Mouse (Mus musculus): ENCODE measurements around the gene Tsen34. TPM values are rescaled to one million over a fixed set of nuclear protein-coding genes. Genes with fewer than 3 reads are reported as not detected.
A peak's percentile ranks its signal among the peaks of the same experiment; 100 is the strongest.

Tsen34 gene
- 17.0 to 28.1 TPM (median 19.7 TPM) in 3 replicates for total RNA-seq (2017)

- no peak for ATAC-seq (replicated peaks; ENCODE audit: insufficient number of reproducible peaks, low FRiP score, low TSS enrichment, poor library complexity, severe bottlenecking)
These were observed at the start of gene Tsen34 for GRCm38 (mm10) chr7:3692382-3692986. Gene Tsen34 (plus strand): TSS chr7:3692863.

GRCm38 (mm10) chr7:3643412-3643811 lies 49.3 kb upstream of the Tsen34 start:
- no peak for ATAC-seq (replicated peaks; ENCODE audit: insufficient number of reproducible peaks, low FRiP score, low TSS enrichment, poor library complexity, severe bottlenecking)

- ATAC-seq (replicated peaks; ENCODE audit: insufficient number of reproducible peaks, low FRiP score, low TSS enrichment, poor library complexity, severe bottlenecking), result no peak
These were observed 48.8 kb upstream of the Tsen34 start for GRCm38 (mm10) chr7:3643843-3644242.

GRCm38 (mm10) chr7:3644348-3644671 lies 48.4 kb upstream of the Tsen34 start:
- ATAC-seq (replicated peaks; ENCODE audit: insufficient number of reproducible peaks, low FRiP score, low TSS enrichment, poor library complexity, severe bottlenecking), result no peak

- ATAC-seq (replicated peaks; ENCODE audit: insufficient number of reproducible peaks, low FRiP score, low TSS enrichment, poor library complexity, severe bottlenecking), result peak; percentile 92
These were observed 47.8 kb upstream of the Tsen34 start, which contains the start of gene Cnot3 for GRCm38 (mm10) chr7:3644672-3645487. Gene Cnot3 (plus strand): TSS chr7:3645268.

GRCm38 (mm10) chr7:3645488-3646025 lies 47.1 kb upstream of the Tsen34 start:
- no peak for ATAC-seq (replicated peaks; ENCODE audit: insufficient number of reproducible peaks, low FRiP score, low TSS enrichment, poor library complexity, severe bottlenecking)

- ATAC-seq (replicated peaks; ENCODE audit: insufficient number of reproducible peaks, low FRiP score, low TSS enrichment, poor library complexity, severe bottlenecking), result no peak
These were observed 46.5 kb upstream of the Tsen34 start for GRCm38 (mm10) chr7:3646188-3646587.

- ATAC-seq (replicated peaks; ENCODE audit: insufficient number of reproducible peaks, low FRiP score, low TSS enrichment, poor library complexity, severe bottlenecking), result no peak
These were observed 46.0 kb upstream of the Tsen34 start for GRCm38 (mm10) chr7:3646641-3647040.

GRCm38 (mm10) chr7:3656966-3657365 lies 35.7 kb upstream of the Tsen34 start:
- ATAC-seq (replicated peaks; ENCODE audit: insufficient number of reproducible peaks, low FRiP score, low TSS enrichment, poor library complexity, severe bottlenecking), result no peak

- no peak for ATAC-seq (replicated peaks; ENCODE audit: insufficient number of reproducible peaks, low FRiP score, low TSS enrichment, poor library complexity, severe bottlenecking)
These were observed 34.1 kb upstream of the Tsen34 start for GRCm38 (mm10) chr7:3658578-3658977.

- ATAC-seq (replicated peaks; ENCODE audit: insufficient number of reproducible peaks, low FRiP score, low TSS enrichment, poor library complexity, severe bottlenecking), result no peak
These were observed 28.0 kb upstream of the Tsen34 start for GRCm38 (mm10) chr7:3664524-3665214.

GRCm38 (mm10) chr7:3665215-3666114 lies 27.2 kb upstream of the Tsen34 start, which contains the start of gene Leng1:
Gene Leng1 (minus strand): TSS chr7:3665840.
- peak; percentile 99 for ATAC-seq (replicated peaks; ENCODE audit: insufficient number of reproducible peaks, low FRiP score, low TSS enrichment, poor library complexity, severe bottlenecking)

- no peak for ATAC-seq (replicated peaks; ENCODE audit: insufficient number of reproducible peaks, low FRiP score, low TSS enrichment, poor library complexity, severe bottlenecking)
These were observed 25.7 kb upstream of the Tsen34 start for GRCm38 (mm10) chr7:3666921-3667391.

GRCm38 (mm10) chr7:3674507-3675227 lies 18.0 kb upstream of the Tsen34 start:
- peak; percentile 88 for ATAC-seq (replicated peaks; ENCODE audit: insufficient number of reproducible peaks, low FRiP score, low TSS enrichment, poor library complexity, severe bottlenecking)

GRCm38 (mm10) chr7:3675228-3675548 lies 17.5 kb upstream of the Tsen34 start:
- ATAC-seq (replicated peaks; ENCODE audit: insufficient number of reproducible peaks, low FRiP score, low TSS enrichment, poor library complexity, severe bottlenecking), result no peak

- ATAC-seq (replicated peaks; ENCODE audit: insufficient number of reproducible peaks, low FRiP score, low TSS enrichment, poor library complexity, severe bottlenecking), result no peak
These were observed 16.3 kb upstream of the Tsen34 start for GRCm38 (mm10) chr7:3676371-3676770.

GRCm38 (mm10) chr7:3677342-3677741 lies 15.3 kb upstream of the Tsen34 start, which contains the start of gene Tmc4:
Gene Tmc4 (minus strand): TSS chr7:3677553.
- no peak for ATAC-seq (replicated peaks; ENCODE audit: insufficient number of reproducible peaks, low FRiP score, low TSS enrichment, poor library complexity, severe bottlenecking)

Measured in monocyte, adult 5-6 weeks (primary cell).